Mouse (Mus musculus): Measurements from ENCODE around the gene Gtpbp4. TPM values are rescaled to one million over a fixed set of nuclear protein-coding genes. Genes with fewer than 3 reads are reported as not detected.

The Gtpbp4 gene
- 125 TPM for total RNA-seq (2023)

DNA sequence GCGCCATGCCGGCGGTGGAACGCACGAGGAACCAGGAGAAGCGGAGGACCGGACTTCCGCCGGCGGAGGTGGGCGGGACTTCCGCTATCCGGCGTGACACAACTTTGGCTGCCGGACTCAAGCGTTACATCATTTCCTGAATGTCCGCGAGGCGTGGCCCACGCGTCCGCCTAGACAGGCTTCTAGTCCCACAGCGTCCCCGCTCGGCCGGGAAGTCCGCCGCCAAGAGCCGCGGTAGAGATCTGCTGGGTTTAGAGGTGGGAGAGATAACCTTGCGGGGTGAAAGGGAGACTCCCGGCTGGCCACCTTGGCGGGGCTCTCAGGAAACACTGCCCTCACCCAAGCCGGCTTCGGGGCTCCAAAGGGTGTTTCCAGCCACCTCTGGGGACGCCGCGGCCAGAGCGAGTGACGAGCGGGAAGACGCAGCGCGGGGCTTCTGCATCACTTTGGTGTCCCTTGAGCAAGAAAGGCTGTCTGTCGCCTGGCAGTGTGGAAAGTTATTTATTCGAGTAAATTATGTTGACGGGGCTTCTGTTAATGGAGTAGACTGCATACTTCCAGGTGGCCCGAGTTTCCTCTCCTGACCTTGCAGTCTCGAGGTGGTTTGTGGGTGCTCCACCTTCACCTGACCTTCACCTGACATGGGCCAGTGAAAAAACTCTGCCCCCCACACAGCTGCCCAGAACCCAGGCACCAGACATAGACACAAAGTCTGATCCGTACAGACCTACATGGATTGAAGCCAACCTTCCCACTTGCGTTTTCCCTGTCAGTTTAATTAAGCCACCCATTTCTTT is at the start of gene Gtpbp4:
Gtpbp4 (minus strand) TSS at position 94 of the 797 bp plus-strand sequence.

DNA sequence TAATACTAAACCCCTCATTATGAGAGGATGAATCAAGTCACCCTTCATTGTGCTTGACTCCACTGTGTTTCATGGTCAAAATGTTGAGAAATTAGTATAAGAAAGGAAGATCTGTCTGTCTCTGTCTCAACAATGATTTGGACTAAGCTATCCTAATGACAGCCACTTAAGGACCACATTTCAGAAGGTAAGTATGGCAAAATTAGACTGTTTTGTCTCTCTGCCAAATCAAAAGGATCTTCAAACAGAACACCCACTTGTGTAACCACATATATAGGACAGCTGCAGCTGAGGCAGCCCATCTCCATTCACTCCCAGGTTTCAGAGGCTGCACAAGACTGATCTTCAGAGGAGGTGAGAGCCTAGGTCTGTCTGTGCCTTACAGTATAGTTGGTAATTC is 43.3 kb downstream of the Gtpbp4 start, which contains the start of gene Idi2:
Idi2 (plus strand) TSS at position 301 of the 400 bp plus-strand sequence.

DNA sequence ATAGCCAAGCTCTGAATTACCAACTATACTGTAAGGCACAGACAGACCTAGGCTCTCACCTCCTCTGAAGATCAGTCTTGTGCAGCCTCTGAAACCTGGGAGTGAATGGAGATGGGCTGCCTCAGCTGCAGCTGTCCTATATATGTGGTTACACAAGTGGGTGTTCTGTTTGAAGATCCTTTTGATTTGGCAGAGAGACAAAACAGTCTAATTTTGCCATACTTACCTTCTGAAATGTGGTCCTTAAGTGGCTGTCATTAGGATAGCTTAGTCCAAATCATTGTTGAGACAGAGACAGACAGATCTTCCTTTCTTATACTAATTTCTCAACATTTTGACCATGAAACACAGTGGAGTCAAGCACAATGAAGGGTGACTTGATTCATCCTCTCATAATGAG is 47.8 kb downstream of the Gtpbp4 start, which contains the start of gene Gm9745:
Gm9745 (minus strand) TSS at position 101 of the 400 bp plus-strand sequence.

Other genes with a start within 250 kb of the Gtpbp4 start
- 70.6 TPM for gene Wdr37, start 124.2 kb downstream of the Gtpbp4 start, total RNA-seq (2023)
- gene Idi1, start 110.6 kb downstream of the Gtpbp4 start, total RNA-seq (2023): 16.9 TPM
- not detected for gene Gm9745, start 47.9 kb downstream of the Gtpbp4 start, total RNA-seq (2023)
- not detected for gene Idi2, start 43.2 kb downstream of the Gtpbp4 start, total RNA-seq (2023)
- gene Larp4b, start 97.8 kb upstream of the Gtpbp4 start, total RNA-seq (2023): 61.2 TPM